Mouse (Mus musculus) heart, embryonic 14.5 days (tissue): ENCODE results near the gene Pign. TPM values are rescaled to one million over a fixed set of nuclear protein-coding genes. Genes with fewer than 3 reads are reported as not detected.

Experiments
- ATAC-seq: fragments of 200-750 bp; cut with Nextera tagmentation; 2 replicates; pipeline ENCODE4 v1.8.0; 2017; ENCODE audit warnings: low read depth, moderate TSS enrichment; ENCODE audit not compliant: insufficient number of reproducible peaks, insufficient read depth, low FRiP score
- H3K27ac ChIP-seq, 2 experiments: fragments of 200-500 bp in 1 of 2; fragments of 300-500 bp in 1 of 2; sonication (generic) in 1 of 2; replicated peaks in 1 of 2; 2 replicates each; pipeline ENCODE4 v1.5.1; 2012 to 2014; ENCODE audit warnings: low read depth in 2 of 2, low read length in 2 of 2, control low read depth in 1 of 2, mild to moderate bottlenecking in 1 of 2, mixed read lengths in 1 of 2; ENCODE audit not compliant: control insufficient read depth in 1 of 2, insufficient read depth in 1 of 2
- H3K27me3 ChIP-seq: fragments of 300-500 bp; sonication (generic); 2 replicates; pipeline ENCODE4 v1.6.1; 2014; ENCODE audit warnings: mild to moderate bottlenecking, low read length, control low read depth; ENCODE audit not compliant: control insufficient read depth, insufficient read depth
- H3K36me3 ChIP-seq: fragments of 300-500 bp; sonication (generic); 2 replicates; pipeline ENCODE4 v1.6.1; 2014; ENCODE audit warnings: mild to moderate bottlenecking, control low read depth, low read length, mixed read lengths; ENCODE audit not compliant: control insufficient read depth, insufficient read depth
- H3K4me1 ChIP-seq, 2 experiments: fragments of 200-500 bp in 1 of 2; fragments of 300-500 bp in 1 of 2; sonication (generic) in 1 of 2; 2 replicates each; pipeline ENCODE4 v1.6.1; 2012 to 2014; ENCODE audit warnings: low read length in 2 of 2, control low read depth in 1 of 2, mixed read lengths in 1 of 2; ENCODE audit not compliant: control insufficient read depth in 2 of 2, insufficient read depth in 2 of 2
- H3K4me2 ChIP-seq: fragments of 300-500 bp; sonication (generic); 2 replicates; pipeline ENCODE4 v1.6.1; 2014; ENCODE audit warnings: mild to moderate bottlenecking, low read length
- H3K4me3 ChIP-seq, 2 experiments: fragments of 200-500 bp in 1 of 2; fragments of 300-500 bp in 1 of 2; sonication (generic) in 1 of 2; 2 replicates each; pipeline ENCODE4 v1.5.1; 2012 to 2014; ENCODE audit warnings: low read length in 2 of 2, mild to moderate bottlenecking in 2 of 2, control low read depth in 1 of 2, low read depth in 1 of 2, moderate library complexity in 1 of 2; ENCODE audit not compliant: control insufficient read depth in 1 of 2, insufficient read depth in 1 of 2
- H3K9ac ChIP-seq: fragments of 300-500 bp; sonication (generic); 2 replicates; pipeline ENCODE4 v1.6.1; 2014; ENCODE audit warnings: mild to moderate bottlenecking, low read length
- H3K9me3 ChIP-seq: fragments of 300-500 bp; sonication (generic); 2 replicates; pipeline ENCODE4 v1.6.1; 2016; ENCODE audit warnings: low read length, control low read depth; ENCODE audit not compliant: control insufficient read depth
- WGBS: fragments of 180-500 bp; shearing (Covaris S2); extraction: QIAGEN DNeasy Blood & Tissue Kit; methylation state at CpG from one replicate; pipeline ENCODE4 v1.1.7; 2014; 5-methylcytosine and 5-hydroxymethylcytosine counted together
- polyA plus RNA-seq: library from polyadenylated mRNA; unstranded; fragments of >200 nt; fragmentation: Nextera tagmentation; extraction: Ambion mirVana; gene quantifications from 2 replicates; pipeline ENCODE4 v1.2.1, GENCODE M21; 2014

Pign gene
- polyA plus RNA-seq, 1 experiment from 2014 or later = 15.6 TPM

DNA sequence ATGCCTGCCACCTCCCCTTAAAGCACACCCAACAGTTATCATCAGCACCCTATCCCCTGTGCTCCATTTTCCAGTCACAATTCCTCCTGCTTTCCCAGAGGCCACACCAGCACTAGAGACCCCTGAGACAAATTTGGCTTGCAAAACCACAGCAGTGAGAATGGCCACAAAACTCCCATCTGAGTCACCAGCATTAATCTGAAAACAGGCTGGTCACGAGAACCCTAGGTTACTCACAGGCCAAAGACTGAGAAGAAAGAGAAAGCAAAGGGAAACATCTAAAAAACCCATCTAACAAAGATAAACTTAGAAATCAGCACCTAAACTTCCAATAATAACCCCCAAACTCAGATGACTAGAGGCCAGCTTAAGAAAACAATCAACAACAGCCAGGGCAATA, 12.8 kb downstream of the Pign start:
- Histone ChIP-seq H3K4me3 (no peak overlapping the region), H3K27ac (no peak overlapping the region), H3K4me1 (no peaks in the 10 kb centered on the region), H3K9ac (no peak overlapping the region), H3K27me3 (no peaks in the 10 kb centered on the region), H3K9me3 (no peaks in the 10 kb centered on the region), H3K4me2 (no peak overlapping the region), H3K36me3 (peaks cover 39% of the 10 kb centered on the region)
- 91% methylated on average over 1 of the region's 1 CpGs for WGBS
- ATAC-seq = no peak

DNA sequence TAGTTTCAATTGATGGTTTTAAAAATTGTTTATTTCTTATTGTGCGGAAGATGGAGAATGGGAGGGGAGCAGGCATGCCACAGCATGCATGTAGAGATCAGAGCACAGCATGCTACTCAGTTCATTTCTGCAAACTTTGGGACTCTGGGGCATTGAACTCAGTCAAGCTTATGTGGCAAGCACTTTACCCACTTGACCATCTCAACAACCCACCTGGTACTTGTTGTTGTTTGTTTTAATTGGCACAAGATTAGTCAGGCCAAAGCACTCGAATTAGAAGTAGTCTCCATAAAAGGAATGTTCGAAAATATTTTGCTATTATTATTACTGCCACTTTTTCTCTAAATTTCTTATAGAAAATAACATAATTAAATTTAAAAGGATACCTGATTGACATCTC, 19.4 kb downstream of the Pign start:
- no peak for ATAC-seq
- Histone ChIP-seq H3K4me2 (no peak overlapping the region), H3K4me3 (no peak overlapping the region), H3K27me3 (no peaks in the 10 kb centered on the region), H3K27ac (no peak overlapping the region), H3K9me3 (no peaks in the 10 kb centered on the region), H3K36me3 (peaks cover 59% of the 10 kb centered on the region), H3K4me1 (no peaks in the 10 kb centered on the region; a peak in 1 of 4 replicates), H3K9ac (no peak overlapping the region)
- whole genome bisulfite sequencing = 85% methylated on average over 3 of the region's 3 CpGs

DNA sequence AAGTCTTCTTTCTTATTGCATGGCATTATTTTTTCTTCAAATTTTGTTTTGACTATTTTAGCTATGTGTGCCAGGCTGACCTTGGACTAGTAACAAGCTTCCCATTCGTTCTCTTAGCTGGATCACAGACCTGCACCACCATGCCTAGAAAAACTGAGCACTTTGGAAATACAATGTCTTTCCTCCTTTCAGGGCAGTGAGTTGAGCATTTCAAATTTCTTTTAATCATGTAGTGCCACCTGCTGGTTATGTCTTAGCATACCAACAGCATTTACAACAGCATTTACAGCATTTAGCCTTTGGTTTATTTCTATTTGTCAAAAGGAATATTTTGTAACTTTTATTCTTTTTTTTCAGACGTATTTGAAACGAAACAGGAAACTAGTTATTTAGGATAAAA, 33.0 kb downstream of the Pign start:
- Histone ChIP-seq H3K4me2 (no peak overlapping the region), H3K4me1 (no peaks in the 10 kb centered on the region), H3K9me3 (no peaks in the 10 kb centered on the region), H3K36me3 (peaks cover 3% of the 10 kb centered on the region; the same call in 1 of the 2 replicates), H3K27ac (no peak overlapping the region), H3K9ac (no peak overlapping the region), H3K4me3 (no peak overlapping the region), H3K27me3 (no peaks in the 10 kb centered on the region)
- WGBS = 32% methylated on average over 3 of the region's 3 CpGs
- ATAC-seq = no peak

DNA sequence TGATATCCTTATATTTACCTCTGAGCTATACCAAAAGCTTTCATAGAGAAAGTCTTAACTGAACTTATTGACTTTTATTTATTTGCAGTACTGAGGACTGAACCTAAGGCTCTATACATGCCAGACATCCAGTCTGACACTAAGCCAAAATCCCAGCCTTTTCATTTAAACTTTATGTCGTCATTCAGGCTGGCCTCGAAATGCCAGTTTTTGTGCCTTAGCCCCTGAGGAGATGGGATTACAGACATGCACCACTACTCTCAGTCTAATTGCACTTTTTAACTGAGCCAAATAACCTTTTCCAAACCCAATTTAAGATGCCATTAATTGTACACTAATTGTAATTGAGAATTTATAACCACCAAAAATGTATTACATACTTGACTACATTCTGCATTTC, 73.8 kb downstream of the Pign start:
- no peak overlapping the region for H3K9ac ChIP-seq
- H3K4me3 ChIP-seq = no peak overlapping the region
- no peak for ATAC-seq
- H3K4me2 ChIP-seq = no peak overlapping the region
- no peaks in the 10 kb centered on the region for H3K4me1 ChIP-seq
- H3K27ac ChIP-seq = no peak overlapping the region
- 91% methylated on average over 2 of the region's 2 CpGs for WGBS
- H3K27me3 ChIP-seq = no peaks in the 10 kb centered on the region
- H3K36me3 ChIP-seq = peaks cover 32% of the 10 kb centered on the region
- H3K9me3 ChIP-seq = no peaks in the 10 kb centered on the region

DNA sequence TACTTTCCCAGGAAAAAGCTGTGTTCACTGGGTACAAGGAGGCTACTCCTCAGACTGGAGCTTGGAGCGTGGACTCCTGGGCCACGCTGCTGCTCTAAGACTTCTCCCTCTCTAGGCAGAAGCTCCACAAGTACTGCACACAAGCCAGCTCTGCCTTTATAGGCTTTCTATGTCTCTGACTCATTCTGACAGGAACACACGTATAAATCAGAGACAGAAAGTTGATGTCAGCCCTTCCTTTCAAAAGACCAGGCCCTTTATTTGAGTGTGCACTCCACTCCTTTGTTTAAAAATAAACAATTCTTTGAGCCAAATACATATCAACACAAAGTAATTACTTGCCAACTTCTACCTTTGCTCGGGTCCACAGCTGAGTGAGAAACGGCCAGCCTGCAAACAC, 74.8 kb downstream of the Pign start:
- Histone ChIP-seq H3K4me3 (no peak overlapping the region), H3K27me3 (no peaks in the 10 kb centered on the region), H3K4me2 (no peak overlapping the region), H3K9me3 (no peaks in the 10 kb centered on the region), H3K9ac (no peak overlapping the region), H3K27ac (no peak overlapping the region), H3K36me3 (peaks cover 39% of the 10 kb centered on the region), H3K4me1 (no peaks in the 10 kb centered on the region)
- no peak for ATAC-seq
- WGBS = 76% methylated on average over 5 of the region's 5 CpGs

DNA sequence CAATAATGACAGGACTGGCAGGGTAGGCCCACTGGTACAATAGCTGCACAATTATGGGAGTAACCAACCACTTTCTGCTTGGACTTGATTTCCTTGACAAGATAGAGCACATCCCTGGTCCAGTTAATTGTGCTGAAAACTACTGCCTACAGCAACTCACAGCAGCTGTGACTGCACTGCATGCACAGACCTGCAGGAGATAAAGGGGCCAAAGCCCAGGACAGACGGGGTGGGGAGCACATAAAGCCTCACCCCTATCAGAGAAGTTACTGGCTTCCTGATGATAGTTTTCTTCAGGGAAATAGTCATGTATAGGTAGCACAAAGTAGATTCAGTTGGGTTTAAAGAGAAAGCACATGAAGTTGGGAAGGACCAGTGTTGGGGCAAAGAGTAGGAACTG, 80.7 kb downstream of the Pign start:
- H3K4me3 ChIP-seq = no peak overlapping the region
- WGBS = 70% methylated on average over 1 of the region's 1 CpGs
- no peak for ATAC-seq
- H3K9ac ChIP-seq = no peak overlapping the region
- no peaks in the 10 kb centered on the region for H3K27me3 ChIP-seq
- peaks cover 58% of the 10 kb centered on the region for H3K36me3 ChIP-seq
- 0 out of 2 replicates have a peak, but pooled peaks cover 4% of the 10 kb centered on the region for H3K9me3 ChIP-seq
- no peak overlapping the region for H3K27ac ChIP-seq
- no peaks in the 10 kb centered on the region for H3K4me1 ChIP-seq
- H3K4me2 ChIP-seq = no peak overlapping the region

DNA sequence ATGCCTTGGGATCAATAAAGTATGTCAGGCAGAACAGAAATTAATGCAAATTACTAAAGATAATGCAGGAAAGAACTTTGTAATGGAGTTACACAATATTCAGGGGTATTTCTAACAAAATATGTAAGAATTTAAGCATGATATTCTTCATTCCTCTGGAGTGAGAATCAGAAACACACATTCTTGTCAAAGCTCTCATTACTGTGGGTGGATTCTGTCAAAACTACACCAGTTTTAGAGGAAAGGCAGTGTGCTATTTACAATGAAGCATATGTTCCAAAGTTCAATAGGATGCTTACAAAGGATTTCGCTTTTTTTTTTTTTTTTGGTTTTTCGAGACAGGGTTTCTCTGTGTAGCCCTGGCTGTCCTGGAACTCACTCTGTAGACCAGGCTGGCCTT, 82.6 kb downstream of the Pign start:
- Histone ChIP-seq H3K27me3 (no peaks in the 10 kb centered on the region), H3K36me3 (peaks cover 47% of the 10 kb centered on the region), H3K27ac (no peak overlapping the region), H3K4me1 (no peaks in the 10 kb centered on the region), H3K9ac (no peak overlapping the region), H3K4me2 (no peak overlapping the region), H3K9me3 (0 out of 2 replicates have a peak, but pooled peaks cover 4% of the 10 kb centered on the region), H3K4me3 (no peak overlapping the region)
- WGBS = 84% methylated on average over 2 of the region's 2 CpGs
- ATAC-seq = no peak

DNA sequence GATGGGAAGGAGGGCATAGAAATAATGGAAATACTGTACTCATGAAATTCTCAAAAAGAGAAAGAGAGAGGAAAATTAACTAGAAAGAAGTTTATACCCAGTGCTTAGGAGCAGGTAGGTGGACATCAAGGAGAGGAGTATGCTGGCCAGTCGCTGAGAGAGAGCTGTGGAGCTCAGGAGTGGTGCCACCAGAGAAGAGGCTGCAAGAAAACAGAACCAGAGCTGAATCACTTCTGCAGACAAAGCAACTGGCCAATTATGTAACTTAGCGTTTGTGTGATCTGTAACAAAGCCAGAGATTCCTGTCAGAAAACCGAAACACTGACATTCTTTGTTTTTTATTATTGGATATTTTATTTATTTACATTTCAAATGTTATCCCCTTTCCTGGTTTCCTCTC, 97.4 kb downstream of the Pign start:
- Histone ChIP-seq H3K9ac (no peak overlapping the region), H3K27me3 (no peaks in the 10 kb centered on the region), H3K4me3 (no peak overlapping the region), H3K4me2 (no peak overlapping the region), H3K36me3 (0 out of 2 replicates have a peak, but pooled peaks cover 7% of the 10 kb centered on the region), H3K9me3 (no peaks in the 10 kb centered on the region), H3K27ac (no peak overlapping the region), H3K4me1 (no peaks in the 10 kb centered on the region)
- no peak for ATAC-seq
- 81% methylated on average over 3 of the region's 3 CpGs for WGBS
